Mouse (Mus musculus) layer of hippocampus, adult 2 months (tissue): ENCODE measurements around the gene Mtus2. TPM values are rescaled to one million over a fixed set of nuclear protein-coding genes. Genes with fewer than 3 reads are reported as not detected.
"Not testable (repeated sequence)": the region's sequence is repeated elsewhere in the genome, so short reads cannot be mapped to it uniquely, and the experiment has no call there.

Experiments
- DNase-seq, 2 experiments: peaks; one replicate each; pipeline ENCODE4 v3.0.0; 2022; ENCODE audit warnings: low spot score in 2 of 2
- H3K27ac ChIP-seq: fragments of 200-600 bp; 2 replicates; pipeline ENCODE4 v1.8.1; 2022
- H3K4me3 ChIP-seq: fragments of 200-600 bp; 2 replicates; pipeline ENCODE4 v1.8.1; 2022; ENCODE audit warnings: mild to moderate bottlenecking
- CTCF ChIP-seq: fragments of 200-600 bp; conservative IDR thresholded peaks from 2 replicates; pipeline ENCODE4 v1.8.1; 2022; ENCODE audit warnings: antibody characterized with exemption, mild to moderate bottlenecking, moderate library complexity
- total RNA-seq, 2 experiments: library from RNA; stranded (reverse); gene quantifications; 2 replicates each; pipeline ENCODE4 v1.2.3; 2021

Mtus2 gene
- total RNA-seq, 2 experiments from 2014 or later, result 32.5 to 36.0 TPM

GRCm38 (mm10) chr5:148165111-148165510, 208.0 kb downstream of the Mtus2 start:
- TF ChIP-seq CTCF, result no peak
- H3K4me3 ChIP-seq, result no peak overlapping the region
- no peak overlapping the region for H3K27ac ChIP-seq
- no peak for DNase-seq

- Histone ChIP-seq H3K27ac (no peak overlapping the region), H3K4me3 (no peak overlapping the region)
- DNase-seq, result no peak
- TF ChIP-seq CTCF, result no peak
Observed at GRCm38 (mm10) chr5:148175091-148175490, 218.0 kb downstream of the Mtus2 start.

GRCm38 (mm10) chr5:148175742-148176426, 218.8 kb downstream of the Mtus2 start:
- Histone ChIP-seq H3K27ac (no peak overlapping the region), H3K4me3 (no peak overlapping the region)
- no peak for DNase-seq
- no peak for TF ChIP-seq CTCF

- not testable (repeated sequence) for H3K27ac ChIP-seq, DNase-seq, H3K4me3 ChIP-seq
Observed at GRCm38 (mm10) chr5:148176539-148176938, 219.4 kb downstream of the Mtus2 start.

- H3K4me3 ChIP-seq, result no peak overlapping the region
- no peak overlapping the region for H3K27ac ChIP-seq
- TF ChIP-seq CTCF, result no peak
- DNase-seq, result no peak
Observed at GRCm38 (mm10) chr5:148179231-148179630, 222.1 kb downstream of the Mtus2 start.

GRCm38 (mm10) chr5:148180590-148181307, 223.6 kb downstream of the Mtus2 start:
- peak; percentile 17 to 40 for DNase-seq
- no peak overlapping the region for H3K4me3 ChIP-seq
- H3K27ac ChIP-seq, result no peak overlapping the region
- peak; percentile 82 for TF ChIP-seq CTCF

GRCm38 (mm10) chr5:148181308-148181630, 224.1 kb downstream of the Mtus2 start:
- DNase-seq, result no peak
- Histone ChIP-seq H3K4me3 (no peak overlapping the region), H3K27ac (no peak overlapping the region)
- TF ChIP-seq CTCF, result no peak

GRCm38 (mm10) chr5:148181901-148182300, 224.8 kb downstream of the Mtus2 start:
- H3K27ac ChIP-seq, result no peak overlapping the region
- DNase-seq, result no peak
- TF ChIP-seq CTCF, result no peak
- H3K4me3 ChIP-seq, result no peak overlapping the region

GRCm38 (mm10) chr5:148185898-148186297, 228.8 kb downstream of the Mtus2 start:
- peak; percentile 58 for TF ChIP-seq CTCF
- no peak overlapping the region for H3K27ac ChIP-seq
- DNase-seq, result no peak
- H3K4me3 ChIP-seq, result no peak overlapping the region

- Histone ChIP-seq H3K27ac (no peak overlapping the region), H3K4me3 (no peak overlapping the region)
- DNase-seq, result no peak
- no peak for TF ChIP-seq CTCF
Observed at GRCm38 (mm10) chr5:148191416-148191815, 234.3 kb downstream of the Mtus2 start.

- H3K27ac ChIP-seq, result no peak overlapping the region
- no peak for TF ChIP-seq CTCF
- no peak overlapping the region for H3K4me3 ChIP-seq
- no peak for DNase-seq
Observed at GRCm38 (mm10) chr5:148211831-148212230, 254.7 kb downstream of the Mtus2 start.

GRCm38 (mm10) chr5:148216786-148217185, 259.7 kb downstream of the Mtus2 start:
- DNase-seq, result no peak
- H3K4me3 ChIP-seq, result no peak overlapping the region
- TF ChIP-seq CTCF, result no peak
- no peak overlapping the region for H3K27ac ChIP-seq

- TF ChIP-seq CTCF, result no peak
- Histone ChIP-seq H3K4me3 (no peak overlapping the region), H3K27ac (no peak overlapping the region)
- no peak for DNase-seq
Observed at GRCm38 (mm10) chr5:148222898-148223297, 265.8 kb downstream of the Mtus2 start.

- Histone ChIP-seq H3K27ac (no peak overlapping the region), H3K4me3 (no peak overlapping the region)
- no peak for TF ChIP-seq CTCF
- no peak for DNase-seq
Observed at GRCm38 (mm10) chr5:148224004-148224403, 266.9 kb downstream of the Mtus2 start.
